ENCODE assay signal across 9 mouse cellular contexts in genomic region chr2:119236682-119237209, GRCm38 (mm10). TPM values are rescaled to one million over a fixed set of nuclear protein-coding genes. Genes with fewer than 3 reads are reported as not detected.
DNase-seq lines count a peak whose midpoint lies in the region; ATAC-seq lines count a peak whose summit lies in the region.
"Had no signal": no experiment of that assay in that cellular context is flagged by ENCODE, and none has a peak within 500 bp of the region (broad histone marks: within the 10 kb centered on the region; RNA-seq: fewer than 3 reads in every experiment).

No protein-coding gene starts in this region.

- H3K4me1 ChIP-seq in erythroblast, embryonic 14.5 days (ENCODE audit: control insufficient read depth): peaks cover 5% of the 10 kb centered on the region
- H3K4me1 ChIP-seq in neural tube, embryonic 11.5 days (ENCODE audit: control insufficient read depth, insufficient read depth, low read length): peaks cover 10% of the 10 kb centered on the region; the same call in 1 of the 2 replicates
- peaks cover 12% of the 10 kb centered on the region for H3K4me1 ChIP-seq in limb, embryonic 13.5 days
- no peaks in the 10 kb centered on the region; the same call in 1 of the 2 replicates for H3K4me1 ChIP-seq in stomach, embryonic 16.5 days (ENCODE audit: control insufficient read depth, insufficient read depth, low read length)

- WGBS in neural tube, embryonic 11.5 days: 5% methylated on average over 25 of the region's 25 CpGs
- 7% methylated on average over 25 of the region's 25 CpGs for WGBS in limb, embryonic 13.5 days
- 11% methylated on average over 25 of the region's 25 CpGs for WGBS in stomach, embryonic 16.5 days

- no peak for ATAC-seq in erythroblast, adult 5-6 weeks (replicated peaks; ENCODE audit: low FRiP score, poor library complexity, severe bottlenecking)
- ATAC-seq in neural tube, embryonic 11.5 days (ENCODE audit: insufficient read depth, low FRiP score, low TSS enrichment): no peak
- ATAC-seq in limb, embryonic 13.5 days (ENCODE audit: low FRiP score, low read depth): no peak
- no peak; the same call in 1 of the 2 replicates for ATAC-seq in stomach, embryonic 16.5 days (ENCODE audit: insufficient read depth, low FRiP score)

- no peak overlapping the region for H3K9ac ChIP-seq in neural tube, embryonic 11.5 days (ENCODE audit: low read length)
- H3K9ac ChIP-seq in limb, embryonic 13.5 days: peak overlapping the region; percentile 56
- H3K9ac ChIP-seq in stomach, embryonic 16.5 days (ENCODE audit: low read length): peak overlapping the region; percentile 78

- H3K27me3 ChIP-seq in erythroblast, embryonic 14.5 days (ENCODE audit: control insufficient read depth): peaks cover 79% of the 10 kb centered on the region
- H3K27me3 ChIP-seq in neural tube, embryonic 11.5 days (ENCODE audit: control insufficient read depth, insufficient read depth, low read length): peaks cover 40% of the 10 kb centered on the region
- H3K27me3 ChIP-seq in limb, embryonic 13.5 days: peaks cover 72% of the 10 kb centered on the region
- peaks cover 31% of the 10 kb centered on the region for H3K27me3 ChIP-seq in stomach, embryonic 16.5 days (ENCODE audit: control insufficient read depth, insufficient read depth, low read length)

- peak overlapping the region; percentile 61 for H3K4me2 ChIP-seq in neural tube, embryonic 11.5 days (ENCODE audit: low read depth)
- H3K4me2 ChIP-seq in limb, embryonic 13.5 days (replicated peaks): peak overlapping the region; percentile 88
- H3K4me2 ChIP-seq in stomach, embryonic 16.5 days (ENCODE audit: low read depth, low read length): peak overlapping the region; percentile 65

- no peaks in the 10 kb centered on the region for H3K36me3 ChIP-seq in erythroblast, embryonic 14.5 days (ENCODE audit: control insufficient read depth)
- H3K36me3 ChIP-seq in neural tube, embryonic 11.5 days (ENCODE audit: control insufficient read depth, insufficient read depth, low read length): no peaks in the 10 kb centered on the region
- H3K36me3 ChIP-seq in limb, embryonic 13.5 days: no peaks in the 10 kb centered on the region
- no peaks in the 10 kb centered on the region for H3K36me3 ChIP-seq in stomach, embryonic 16.5 days (ENCODE audit: control insufficient read depth, insufficient read depth, low read length)

- H3K9me3 ChIP-seq in erythroblast, embryonic 14.5 days (ENCODE audit: control insufficient read depth, low read length): peaks cover 3% of the 10 kb centered on the region; the same call in 1 of the 2 replicates
- no peaks in the 10 kb centered on the region for H3K9me3 ChIP-seq in neural tube, embryonic 11.5 days (ENCODE audit: control insufficient read depth, low read length)
- no peaks in the 10 kb centered on the region for H3K9me3 ChIP-seq in limb, embryonic 13.5 days
- no peaks in the 10 kb centered on the region for H3K9me3 ChIP-seq in stomach, embryonic 16.5 days (replicated peaks; ENCODE audit: control insufficient read depth, low read length)

- no peak overlapping the region for H3K27ac ChIP-seq in neural tube, embryonic 11.5 days (ENCODE audit: low read depth, low read length)
- H3K27ac ChIP-seq in limb, embryonic 13.5 days: no peak overlapping the region
- peak overlapping the region; percentile 88 for H3K27ac ChIP-seq in stomach, embryonic 16.5 days (ENCODE audit: low read length)

- H3K4me3 ChIP-seq in erythroblast, embryonic 14.5 days (replicated peaks): peak overlapping the region; percentile 32
- H3K4me3 ChIP-seq in neural tube, embryonic 11.5 days (ENCODE audit: low read depth, low read length): peak overlapping the region; percentile 35
- H3K4me3 ChIP-seq in limb, embryonic 13.5 days: peak overlapping the region; percentile 55
- peak overlapping the region; percentile 60 for H3K4me3 ChIP-seq in stomach, embryonic 16.5 days (replicated peaks; ENCODE audit: low read length)

- peak; percentile 15 for DNase-seq in neural tube, embryonic 11.5 days (ENCODE audit: low spot score)
- DNase-seq in neural tube, embryonic 10.5 days (ENCODE audit: extremely low spot score, low spot score): no peak
- no peak for DNase-seq in spleen, postnatal 10 days (ENCODE audit: low spot score in 2 of 2)
- no peak for DNase-seq in cerebellum, adult 9-10 months

RNA-seq across cellular contexts. Expression of gene Spint1, which starts 0.4 kb away (rescaled TPM):
- polyA plus RNA-seq in erythroblast, embryonic 14.5 days (2012): 0.02 TPM in 1 of 2 replicates, not detected in the other
- not detected in 2 replicates for total RNA-seq in erythroblast, adult 5-6 weeks (2015; ENCODE audit: low replicate concordance)
- total RNA-seq in erythroblast, adult 5-6 weeks (2017; ENCODE audit: low replicate concordance): not detected in 2 replicates
- polyA plus RNA-seq in neural tube, embryonic 11.5 days (2014; fragmentation: Nextera tagmentation; extraction: Ambion mirVana): 2.7 and 2.8 TPM in 2 replicates
- 8.0 and 9.4 TPM in 2 replicates for polyA plus RNA-seq in limb, embryonic 13.5 days (2015; fragmentation: Nextera tagmentation; extraction: Ambion mirVana)
- 78.6 and 95.9 TPM in 2 replicates for polyA plus RNA-seq in stomach, embryonic 16.5 days (2015; fragmentation: Nextera tagmentation; extraction: Ambion mirVana)

RNA-seq across cellular contexts. Expression of gene Ppp1r14d, which starts 7.0 kb away (rescaled TPM):
- polyA plus RNA-seq in erythroblast, embryonic 14.5 days (2012): not detected in 2 replicates
- not detected in 2 replicates for total RNA-seq in erythroblast, adult 5-6 weeks (2015; ENCODE audit: low replicate concordance)
- not detected in 2 replicates for total RNA-seq in erythroblast, adult 5-6 weeks (2017; ENCODE audit: low replicate concordance)
- not detected in 2 replicates for polyA plus RNA-seq in neural tube, embryonic 11.5 days (2014; fragmentation: Nextera tagmentation; extraction: Ambion mirVana)
- polyA plus RNA-seq in limb, embryonic 13.5 days (2015; fragmentation: Nextera tagmentation; extraction: Ambion mirVana): not detected in 2 replicates
- 3.4 TPM in 2 replicates for polyA plus RNA-seq in stomach, embryonic 16.5 days (2015; fragmentation: Nextera tagmentation; extraction: Ambion mirVana)
- total RNA-seq: layer of hippocampus, postnatal 10 days had no signal

RNA-seq across cellular contexts. Expression of gene Dnajc17, which starts 28.2 kb away (rescaled TPM):
- 3.9 and 5.5 TPM in 2 replicates for polyA plus RNA-seq in erythroblast, embryonic 14.5 days (2012)
- total RNA-seq in erythroblast, adult 5-6 weeks (2015; ENCODE audit: low replicate concordance): 3.8 and 22.3 TPM in 2 replicates
- total RNA-seq in erythroblast, adult 5-6 weeks (2017; ENCODE audit: low replicate concordance): 4.5 and 12.4 TPM in 2 replicates
- 19.4 and 20.3 TPM in 2 replicates for polyA plus RNA-seq in neural tube, embryonic 11.5 days (2014; fragmentation: Nextera tagmentation; extraction: Ambion mirVana)
- 23.1 and 25.4 TPM in 2 replicates for polyA plus RNA-seq in limb, embryonic 13.5 days (2015; fragmentation: Nextera tagmentation; extraction: Ambion mirVana)
- 13.8 and 16.7 TPM in 2 replicates for polyA plus RNA-seq in stomach, embryonic 16.5 days (2015; fragmentation: Nextera tagmentation; extraction: Ambion mirVana)

RNA-seq across cellular contexts. Expression of gene Zfyve19, which starts 28.3 kb away (rescaled TPM):
- 1.1 and 1.9 TPM in 2 replicates for polyA plus RNA-seq in erythroblast, embryonic 14.5 days (2012)
- total RNA-seq in erythroblast, adult 5-6 weeks (2015; ENCODE audit: low replicate concordance): 0.58 and 4.2 TPM in 2 replicates
- total RNA-seq in erythroblast, adult 5-6 weeks (2017; ENCODE audit: low replicate concordance): 11.3 and 12.6 TPM in 2 replicates
- polyA plus RNA-seq in neural tube, embryonic 11.5 days (2014; fragmentation: Nextera tagmentation; extraction: Ambion mirVana): 43.0 and 52.5 TPM in 2 replicates
- 58.3 and 61.1 TPM in 2 replicates for polyA plus RNA-seq in limb, embryonic 13.5 days (2015; fragmentation: Nextera tagmentation; extraction: Ambion mirVana)
- 51.6 and 55.2 TPM in 2 replicates for polyA plus RNA-seq in stomach, embryonic 16.5 days (2015; fragmentation: Nextera tagmentation; extraction: Ambion mirVana)

RNA-seq across cellular contexts. Expression of gene Rhov, which starts 34.3 kb away (rescaled TPM):
- not detected in 2 replicates for polyA plus RNA-seq in erythroblast, embryonic 14.5 days (2012)
- not detected in 2 replicates for total RNA-seq in erythroblast, adult 5-6 weeks (2015; ENCODE audit: low replicate concordance)
- not detected in 2 replicates for total RNA-seq in erythroblast, adult 5-6 weeks (2017; ENCODE audit: low replicate concordance)
- polyA plus RNA-seq in neural tube, embryonic 11.5 days (2014; fragmentation: Nextera tagmentation; extraction: Ambion mirVana): 2.3 and 2.4 TPM in 2 replicates
- polyA plus RNA-seq in limb, embryonic 13.5 days (2015; fragmentation: Nextera tagmentation; extraction: Ambion mirVana): 11.1 and 11.5 TPM in 2 replicates
- polyA plus RNA-seq in stomach, embryonic 16.5 days (2015; fragmentation: Nextera tagmentation; extraction: Ambion mirVana): 30.2 and 34.5 TPM in 2 replicates
